Mouse (Mus musculus): ENCODE results near the gene Nog. TPM values are rescaled to one million over a fixed set of nuclear protein-coding genes. Genes with fewer than 3 reads are reported as not detected.
A peak's percentile ranks its signal among the peaks of the same experiment; 100 is the strongest.

The Nog gene
- polyA plus RNA-seq, 2 experiments = 0.04 TPM; not detected in 1

DNA sequence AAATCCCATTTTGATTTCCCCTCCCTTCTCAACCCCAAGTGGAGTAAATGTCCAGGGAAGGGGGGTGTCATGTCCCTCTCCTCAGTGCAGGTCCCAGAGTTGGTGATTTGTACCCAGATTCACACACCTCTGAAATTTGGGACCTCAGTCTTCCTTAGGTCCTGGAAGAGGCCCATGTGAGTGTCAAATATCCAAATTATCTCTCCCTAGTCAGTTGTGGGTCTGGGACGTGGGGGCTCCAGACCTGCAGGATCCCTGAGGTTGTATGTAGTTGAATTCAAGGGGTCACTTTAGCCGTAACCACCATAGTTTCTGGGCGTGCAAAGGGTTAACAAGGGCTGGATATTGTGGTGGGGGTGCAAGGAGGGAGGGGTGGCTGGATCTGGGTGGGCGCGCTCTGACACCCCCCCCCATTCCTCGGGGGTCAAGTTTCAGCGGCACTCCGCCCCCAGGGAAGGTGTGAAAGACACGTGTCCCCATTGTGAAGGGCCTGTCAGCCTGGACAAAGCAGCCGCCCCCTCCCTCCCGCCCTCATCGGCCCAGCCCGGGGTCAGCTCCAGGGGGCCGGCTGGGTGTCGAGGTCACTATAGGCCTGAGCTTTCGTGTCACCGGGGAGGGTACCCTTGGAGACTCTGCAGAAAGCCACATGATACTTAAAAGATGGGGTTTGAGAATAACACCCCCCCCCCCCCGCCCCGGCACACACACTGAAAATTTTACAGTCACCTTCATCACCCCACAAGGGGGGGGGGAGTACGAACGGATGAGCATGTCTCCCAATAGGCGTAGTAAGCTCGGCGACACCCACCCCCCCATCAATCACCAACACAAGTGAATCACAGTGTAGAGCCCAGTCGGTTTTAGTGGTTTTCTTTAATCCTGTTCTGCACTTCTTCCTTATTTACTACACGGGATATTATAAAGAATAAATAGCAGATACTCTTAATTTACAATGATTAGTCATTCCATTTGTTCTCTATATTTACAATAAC, 2.1 kb downstream of the Nog start:
- 7% methylated on average over 24 of the region's 26 CpGs for WGBS (ENCODE audit: insufficient replicate concordance)
- H3K36me3 ChIP-seq (replicated peaks; ENCODE audit: control insufficient read depth, insufficient read depth, low read depth) = no peaks in the 10 kb centered on the region
- H3K9ac ChIP-seq (replicated peaks) = no peak overlapping the region
- no peak overlapping the region for H3K27ac ChIP-seq
- ATAC-seq (ENCODE audit: insufficient read depth) (no peak), DNase-seq (ENCODE audit: low read depth in 3 of 3, low spot score in 3 of 3) (no peak)
- H3K4me2 ChIP-seq (ENCODE audit: low read depth) = no peak overlapping the region
- no peaks in the 10 kb centered on the region for H3K4me1 ChIP-seq (replicated peaks; ENCODE audit: control insufficient read depth in 2 of 2, insufficient read depth in 2 of 2, low read length in 1 of 2)
- H3K4me3 ChIP-seq (ENCODE audit: insufficient read depth in 1 of 2, low read depth in 2 of 2, low read length in 2 of 2) = no peak overlapping the region
- TF ChIP-seq EP300 (IDR thresholded peaks at IDR 0.05; ENCODE audit: low read depth) (no peak), CTCF (IDR thresholded peaks at IDR 0.05; ENCODE audit: low read depth) (no peak)
- H3K27me3 ChIP-seq (ENCODE audit: control insufficient read depth, insufficient read depth, low read length) = peaks cover 65% of the 10 kb centered on the region
- no peaks in the 10 kb centered on the region for H3K9me3 ChIP-seq (ENCODE audit: control insufficient read depth, low read length)

DNA sequence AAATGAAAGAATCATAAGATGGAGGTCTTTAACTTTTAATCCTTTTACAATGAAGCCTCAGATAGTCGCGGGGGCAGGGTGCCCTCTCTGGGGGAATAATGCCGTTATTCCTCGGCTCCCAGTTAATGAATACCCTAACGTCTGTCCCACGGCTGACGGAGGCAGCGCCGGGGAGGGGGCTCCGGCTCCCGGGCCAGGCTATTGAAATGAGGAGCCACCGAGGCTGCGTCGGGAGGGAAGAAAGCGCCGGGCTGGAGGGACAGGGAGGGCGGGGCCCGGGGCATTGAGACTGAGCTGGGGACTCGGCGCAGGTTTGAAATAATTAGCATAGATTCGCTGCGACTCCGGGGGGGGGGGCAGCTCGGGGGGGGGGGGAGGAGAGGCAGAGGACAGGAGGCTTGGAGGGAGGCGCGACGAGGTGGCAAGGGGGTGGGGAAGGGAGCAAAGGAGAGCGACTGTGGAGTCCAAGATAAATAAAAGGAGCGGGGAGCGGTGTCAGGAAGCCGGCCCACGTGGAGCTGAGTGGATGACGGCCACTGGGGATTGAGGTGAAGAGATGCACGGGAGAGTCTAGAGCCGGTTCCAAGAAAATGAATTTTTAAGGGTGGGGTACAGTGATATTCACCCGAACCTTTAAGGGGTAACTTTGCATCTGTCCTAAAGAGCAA, 2.9 kb downstream of the Nog start:
- H3K36me3 ChIP-seq (replicated peaks; ENCODE audit: control insufficient read depth, insufficient read depth, low read depth) = no peaks in the 10 kb centered on the region
- H3K9me3 ChIP-seq (ENCODE audit: control insufficient read depth, low read length) = no peaks in the 10 kb centered on the region
- no peak for ATAC-seq (ENCODE audit: insufficient read depth)
- peaks cover 64% of the 10 kb centered on the region for H3K27me3 ChIP-seq (ENCODE audit: control insufficient read depth, insufficient read depth, low read length)
- no peak overlapping the region for H3K4me3 ChIP-seq (ENCODE audit: insufficient read depth in 1 of 2, low read depth in 2 of 2, low read length in 2 of 2)
- TF ChIP-seq EP300 (IDR thresholded peaks at IDR 0.05; ENCODE audit: low read depth) (no peak), CTCF (IDR thresholded peaks at IDR 0.05; ENCODE audit: low read depth) (no peak)
- WGBS (ENCODE audit: insufficient replicate concordance) = 2% methylated on average over 28 of the region's 36 CpGs
- peak overlapping the region; percentile 33 for H3K4me2 ChIP-seq (ENCODE audit: low read depth)
- no peak overlapping the region for H3K9ac ChIP-seq (replicated peaks)
- H3K4me1 ChIP-seq (replicated peaks; ENCODE audit: control insufficient read depth in 2 of 2, insufficient read depth in 2 of 2, low read length in 1 of 2) = no peaks in the 10 kb centered on the region
- no peak overlapping the region for H3K27ac ChIP-seq
- DNase-seq (ENCODE audit: low read depth in 3 of 3, low spot score in 3 of 3) = no peak

DNA sequence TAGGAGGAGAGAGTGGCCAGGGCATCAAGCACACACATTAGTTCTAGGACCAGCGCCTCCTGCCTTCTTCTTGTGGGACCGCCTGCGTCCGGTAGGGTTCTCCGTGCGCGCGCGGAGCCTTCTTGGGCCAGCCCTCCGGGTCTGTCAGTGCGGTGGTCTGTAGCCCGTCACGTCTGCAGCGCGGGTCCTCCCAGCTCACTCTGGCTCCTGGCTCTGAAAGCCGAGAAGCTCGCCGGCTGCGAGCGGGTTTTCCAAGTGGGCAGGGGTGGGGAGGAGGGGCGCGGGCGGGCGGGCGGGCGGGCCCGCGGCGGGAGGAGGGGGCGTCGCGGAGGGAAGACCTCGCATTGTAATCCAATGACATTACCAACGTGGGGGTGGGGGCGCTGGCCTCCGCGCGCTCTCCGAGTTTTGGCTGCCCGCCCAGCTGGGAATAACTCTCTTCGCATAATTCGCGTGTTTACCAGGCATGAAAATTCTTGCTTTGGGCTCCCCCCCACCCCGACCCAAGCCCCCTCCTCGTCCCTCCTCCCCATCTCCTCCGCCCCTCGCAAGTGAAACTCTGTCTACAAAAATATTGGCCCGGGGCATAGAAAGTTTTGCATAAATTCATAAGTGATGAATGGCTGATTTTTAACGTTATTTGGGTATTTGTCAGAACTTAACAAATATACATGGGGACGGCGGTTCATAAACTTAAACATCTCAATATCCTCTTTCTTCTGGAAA, 3.7 kb downstream of the Nog start:
- DNase-seq (ENCODE audit: low read depth in 3 of 3, low spot score in 3 of 3) (no peak), ATAC-seq (ENCODE audit: insufficient read depth) (no peak)
- H3K27ac ChIP-seq = no peak overlapping the region

DNA sequence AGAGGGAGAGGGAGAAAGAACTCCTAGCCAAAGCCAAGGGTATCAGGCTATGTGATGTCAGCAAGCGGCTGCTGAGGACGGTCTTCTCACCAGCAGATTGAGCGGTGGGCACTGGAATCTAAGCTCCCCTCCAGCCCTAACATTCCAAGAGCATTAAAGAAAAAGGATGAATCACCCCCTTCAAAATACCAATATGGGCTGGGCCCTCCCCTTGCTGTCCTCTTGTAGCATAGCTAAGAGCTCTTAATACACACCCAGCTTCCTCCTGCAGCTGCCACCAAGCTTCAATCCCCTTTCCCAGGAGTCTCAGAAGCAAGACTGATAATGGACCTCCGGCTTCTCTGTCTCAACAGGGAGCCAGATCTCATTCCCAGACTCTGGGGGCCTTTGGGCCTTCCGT, 4.6 kb downstream of the Nog start:
- no peak overlapping the region for H3K9ac ChIP-seq (replicated peaks)
- no peak overlapping the region for H3K27ac ChIP-seq
- peaks cover 49% of the 10 kb centered on the region for H3K27me3 ChIP-seq (ENCODE audit: control insufficient read depth, insufficient read depth, low read length)

More for the DNA sequence above, 3.7 kb downstream of the Nog start:
- TF ChIP-seq EP300 (IDR thresholded peaks at IDR 0.05; ENCODE audit: low read depth) (no peak), CTCF (IDR thresholded peaks at IDR 0.05; ENCODE audit: low read depth) (peak; percentile 15; the same call in 1 of the 2 replicates)
- Histone ChIP-seq H3K9ac (replicated peaks) (no peak overlapping the region), H3K4me3 (ENCODE audit: insufficient read depth in 1 of 2, low read depth in 2 of 2, low read length in 2 of 2) (no peak overlapping the region), H3K27me3 (ENCODE audit: control insufficient read depth, insufficient read depth, low read length) (peaks cover 56% of the 10 kb centered on the region), H3K9me3 (ENCODE audit: control insufficient read depth, low read length) (no peaks in the 10 kb centered on the region), H3K4me2 (ENCODE audit: low read depth) (peak overlapping the region; percentile 29), H3K4me1 (replicated peaks; ENCODE audit: control insufficient read depth in 2 of 2, insufficient read depth in 2 of 2, low read length in 1 of 2) (no peaks in the 10 kb centered on the region), H3K36me3 (replicated peaks; ENCODE audit: control insufficient read depth, insufficient read depth, low read depth) (no peaks in the 10 kb centered on the region)
- 2% methylated on average over 50 of the region's 51 CpGs for WGBS (ENCODE audit: insufficient replicate concordance)

More for the DNA sequence above, 4.6 kb downstream of the Nog start:
- DNase-seq (ENCODE audit: low read depth in 3 of 3, low spot score in 3 of 3) (no peak), ATAC-seq (ENCODE audit: insufficient read depth) (no peak)
- no peaks in the 10 kb centered on the region for H3K9me3 ChIP-seq (ENCODE audit: control insufficient read depth, low read length)
- 32% methylated on average over 5 of the region's 5 CpGs for WGBS (ENCODE audit: insufficient replicate concordance)
- H3K4me1 ChIP-seq (replicated peaks; ENCODE audit: control insufficient read depth in 2 of 2, insufficient read depth in 2 of 2, low read length in 1 of 2) = no peaks in the 10 kb centered on the region
- TF ChIP-seq EP300 (IDR thresholded peaks at IDR 0.05; ENCODE audit: low read depth) = no peak
- TF ChIP-seq CTCF (IDR thresholded peaks at IDR 0.05; ENCODE audit: low read depth) = no peak
- H3K4me3 ChIP-seq (ENCODE audit: insufficient read depth in 1 of 2, low read depth in 2 of 2, low read length in 2 of 2) = no peak overlapping the region
- no peaks in the 10 kb centered on the region for H3K36me3 ChIP-seq (replicated peaks; ENCODE audit: control insufficient read depth, insufficient read depth, low read depth)
- no peak overlapping the region for H3K4me2 ChIP-seq (ENCODE audit: low read depth)
